Mouse (Mus musculus) limb, embryonic 11.5 days (tissue): ENCODE data around the gene Tiam1. TPM values are rescaled to one million over a fixed set of nuclear protein-coding genes. Genes with fewer than 3 reads are reported as not detected.

ENCODE experiments used
- ATAC-seq: fragments of 200-750 bp; cut with Nextera tagmentation; 2 replicates; pipeline ENCODE4 v1.8.0; 2017; ENCODE audit warnings: low read depth; ENCODE audit not compliant: insufficient number of reproducible peaks, low FRiP score, low TSS enrichment
- DNase-seq: peaks from one replicate; pipeline ENCODE4 v3.0.0-alpha.2; 2015; ENCODE audit warnings: low spot score
- H3K27ac ChIP-seq: fragments of 300-500 bp; sonication (generic); replicated peaks from 2 replicates; pipeline ENCODE4 v1.5.1; 2014; ENCODE audit warnings: low read depth, mild to moderate bottlenecking, low read length
- H3K27me3 ChIP-seq: fragments of 300-500 bp; sonication (generic); 2 replicates; pipeline ENCODE4 v1.6.1; 2014; ENCODE audit warnings: mild to moderate bottlenecking, low read length, mixed read lengths; ENCODE audit not compliant: control insufficient read depth, insufficient read depth
- H3K36me3 ChIP-seq: fragments of 300-500 bp; sonication (generic); 2 replicates; pipeline ENCODE4 v1.6.1; 2014; ENCODE audit warnings: mild to moderate bottlenecking, low read length, moderate library complexity, mixed read lengths; ENCODE audit not compliant: control insufficient read depth, insufficient read depth
- H3K4me1 ChIP-seq: fragments of 300-500 bp; sonication (generic); 2 replicates; pipeline ENCODE4 v1.6.1; 2014; ENCODE audit warnings: low read length, mixed read lengths; ENCODE audit not compliant: control insufficient read depth, insufficient read depth
- H3K4me2 ChIP-seq: fragments of 300-500 bp; sonication (generic); 2 replicates; pipeline ENCODE4 v1.6.1; 2014; ENCODE audit warnings: low read depth, mild to moderate bottlenecking, moderate library complexity; ENCODE audit not compliant: severe bottlenecking
- H3K4me3 ChIP-seq: fragments of 300-500 bp; sonication (generic); 2 replicates; pipeline ENCODE4 v1.5.1; 2014; ENCODE audit warnings: low read depth, low read length
- H3K9ac ChIP-seq: fragments of 300-500 bp; sonication (generic); 2 replicates; pipeline ENCODE4 v1.6.1; 2014; ENCODE audit warnings: mild to moderate bottlenecking, low read length
- H3K9me3 ChIP-seq: fragments of 300-500 bp; sonication (generic); 2 replicates; pipeline ENCODE4 v1.6.1; 2016; ENCODE audit warnings: low read length; ENCODE audit not compliant: control insufficient read depth
- WGBS: fragments of 180-500 bp; shearing (Covaris S2); extraction: QIAGEN DNeasy Blood & Tissue Kit; methylation state at CpG from one replicate; pipeline ENCODE4 v1.1.7; 2014; 5-methylcytosine and 5-hydroxymethylcytosine counted together
- polyA plus RNA-seq: library from polyadenylated mRNA; unstranded; fragments of >200 nt; fragmentation: Nextera tagmentation; extraction: Ambion mirVana; gene quantifications from 2 replicates; pipeline ENCODE4 v1.2.1, GENCODE M21; 2014

The Tiam1 gene
- polyA plus RNA-seq, 1 experiment from 2014 or later = 53.3 TPM

DNA sequence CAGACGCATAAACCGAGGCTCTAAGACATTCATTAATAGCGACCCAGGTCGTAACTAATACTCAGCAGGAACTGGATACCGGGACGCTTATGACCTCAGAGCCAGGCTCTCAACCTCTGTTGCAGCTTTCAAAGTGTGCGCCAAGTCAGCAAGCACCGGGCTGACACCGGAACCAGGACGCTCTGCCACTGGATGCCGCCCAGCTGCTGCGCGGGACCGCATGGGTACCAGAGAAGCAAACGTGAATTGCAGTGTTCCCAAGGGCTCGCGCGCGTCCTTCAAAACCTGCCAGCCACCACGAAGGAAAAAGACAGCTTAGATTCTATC lies 1.4 kb downstream of the Tiam1 start:
- Histone ChIP-seq H3K4me2 (peak overlapping the region; percentile 92), H3K9me3 (no peaks in the 10 kb centered on the region), H3K27ac (no peak overlapping the region; the same call in 1 of the 2 replicates), H3K4me3 (peak overlapping the region; percentile 69), H3K4me1 (peaks cover 34% of the 10 kb centered on the region), H3K9ac (peak overlapping the region; percentile 93), H3K36me3 (no peaks in the 10 kb centered on the region; the same call in 1 of the 2 replicates), H3K27me3 (no peaks in the 10 kb centered on the region)
- ATAC-seq (no peak), DNase-seq (peak; percentile 61)
- WGBS = under 1% methylated on average over 20 of the region's 20 CpGs

DNA sequence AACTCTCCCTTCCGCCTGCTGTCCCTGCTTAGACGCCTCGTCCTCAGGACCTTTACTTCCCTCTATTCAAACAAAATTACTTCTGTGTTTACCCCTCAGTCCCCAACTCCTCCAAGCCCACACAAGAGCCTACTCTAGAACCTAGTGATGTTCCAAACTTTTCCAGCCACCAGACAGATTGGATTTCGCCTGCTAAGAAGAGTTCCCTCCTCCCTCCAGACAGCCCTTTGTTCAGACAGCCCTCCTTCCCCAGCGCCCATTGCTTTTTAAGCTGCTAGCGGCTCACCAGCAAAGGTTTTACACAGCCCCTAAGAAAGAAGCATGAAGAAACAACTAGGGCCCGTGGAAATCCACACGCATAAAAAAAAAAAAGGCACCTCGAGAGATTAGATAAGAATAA lies 2.0 kb downstream of the Tiam1 start:
- H3K4me2 ChIP-seq = peak overlapping the region; percentile 92
- H3K27me3 ChIP-seq = no peaks in the 10 kb centered on the region
- no peaks in the 10 kb centered on the region; the same call in 1 of the 2 replicates for H3K36me3 ChIP-seq
- no peaks in the 10 kb centered on the region for H3K9me3 ChIP-seq
- H3K27ac ChIP-seq = no peak overlapping the region
- WGBS = 36% methylated on average over 9 of the region's 9 CpGs
- H3K4me3 ChIP-seq = peak overlapping the region; percentile 69
- peak; percentile 47 for DNase-seq
- peaks cover 34% of the 10 kb centered on the region for H3K4me1 ChIP-seq
- H3K9ac ChIP-seq = peak overlapping the region; percentile 93
- ATAC-seq = no peak

DNA sequence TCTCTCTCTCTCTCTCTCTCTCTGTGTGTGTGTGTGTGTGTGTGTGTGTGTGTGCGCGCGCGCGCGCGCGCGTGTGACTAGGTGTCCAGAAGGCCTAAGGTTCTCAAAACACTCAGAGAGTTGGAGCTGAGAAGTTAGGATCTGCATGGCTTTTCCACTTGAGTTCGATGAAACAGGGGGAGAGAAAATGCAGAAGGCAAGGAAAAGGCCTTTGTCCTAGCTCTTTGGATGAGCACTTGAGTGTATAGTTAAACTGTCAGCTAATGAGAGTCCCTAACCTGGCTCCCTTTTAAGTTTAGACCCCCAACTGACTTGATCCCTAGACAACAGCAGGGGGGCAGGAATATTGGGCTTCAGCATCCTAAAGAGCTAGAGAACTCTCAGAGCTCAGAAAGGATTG lies 3.0 kb downstream of the Tiam1 start:
- Histone ChIP-seq H3K9ac (no peak overlapping the region), H3K4me1 (peaks cover 34% of the 10 kb centered on the region)
- DNase-seq = no peak

GRCm38 (mm10) chr16:90139696-90140095 lies 3.9 kb downstream of the Tiam1 start:
- DNase-seq (no peak), ATAC-seq (no peak)
- Histone ChIP-seq H3K27ac (no peak overlapping the region), H3K9me3 (no peaks in the 10 kb centered on the region), H3K36me3 (no peaks in the 10 kb centered on the region; the same call in 1 of the 2 replicates), H3K27me3 (no peaks in the 10 kb centered on the region), H3K4me2 (no peak overlapping the region), H3K4me1 (peaks cover 30% of the 10 kb centered on the region), H3K4me3 (no peak overlapping the region), H3K9ac (peak overlapping the region; percentile 27; the same call in 1 of the 2 replicates)
- WGBS = 57% methylated on average over 9 of the region's 9 CpGs

More for the DNA sequence above, 3.0 kb downstream of the Tiam1 start:
- ATAC-seq = no peak
- H3K4me2 ChIP-seq = peak overlapping the region; percentile 29; the same call in 1 of the 2 replicates
- H3K27ac ChIP-seq = no peak overlapping the region
- no peak overlapping the region for H3K4me3 ChIP-seq
- 78% methylated on average over 10 of the region's 10 CpGs for WGBS
- H3K9me3 ChIP-seq = no peaks in the 10 kb centered on the region
- H3K36me3 ChIP-seq = no peaks in the 10 kb centered on the region; the same call in 1 of the 2 replicates
- no peaks in the 10 kb centered on the region for H3K27me3 ChIP-seq

- H3K9ac ChIP-seq = no peak overlapping the region
- H3K4me1 ChIP-seq = peaks cover 28% of the 10 kb centered on the region
- H3K27me3 ChIP-seq = no peaks in the 10 kb centered on the region
- no peak overlapping the region for H3K27ac ChIP-seq
- H3K36me3 ChIP-seq = no peaks in the 10 kb centered on the region; the same call in 1 of the 2 replicates
- WGBS = 51% methylated on average over 12 of the region's 12 CpGs
- ATAC-seq = no peak
- no peaks in the 10 kb centered on the region for H3K9me3 ChIP-seq
- no peak for DNase-seq
- no peak overlapping the region for H3K4me2 ChIP-seq
- H3K4me3 ChIP-seq = no peak overlapping the region
Observed at GRCm38 (mm10) chr16:90138151-90138550, 5.4 kb downstream of the Tiam1 start.

DNA sequence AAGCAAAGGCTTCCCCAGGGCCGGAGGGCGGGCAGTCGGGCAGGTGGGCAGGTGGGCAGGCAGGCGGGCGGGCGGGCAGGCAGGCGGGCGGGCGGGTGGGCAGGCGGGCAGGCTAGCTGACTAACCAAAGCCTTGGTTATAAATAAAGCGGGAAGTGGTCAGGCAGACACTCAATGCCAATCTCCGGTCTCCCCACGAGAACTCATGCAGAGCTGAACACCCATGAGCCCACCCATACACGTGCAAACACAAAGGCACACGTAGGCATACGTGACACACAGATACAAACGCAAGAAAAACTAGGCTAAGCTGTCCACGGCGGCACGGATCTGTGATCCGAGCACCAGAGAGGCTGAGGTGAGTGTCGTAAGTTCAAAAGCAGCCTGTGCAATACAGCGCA lies 6.4 kb downstream of the Tiam1 start:
- Histone ChIP-seq H3K36me3 (no peaks in the 10 kb centered on the region; the same call in 1 of the 2 replicates), H3K9me3 (no peaks in the 10 kb centered on the region), H3K4me1 (peaks cover 30% of the 10 kb centered on the region), H3K4me3 (no peak overlapping the region), H3K27me3 (no peaks in the 10 kb centered on the region), H3K4me2 (no peak overlapping the region), H3K27ac (no peak overlapping the region), H3K9ac (no peak overlapping the region)
- DNase-seq (no peak), ATAC-seq (no peak)
- 98% methylated on average over 23 of the region's 23 CpGs for WGBS

- WGBS = 97% methylated on average over 3 of the region's 3 CpGs
- Histone ChIP-seq H3K9me3 (no peaks in the 10 kb centered on the region), H3K4me1 (peaks cover 19% of the 10 kb centered on the region), H3K36me3 (no peaks in the 10 kb centered on the region; the same call in 1 of the 2 replicates), H3K27ac (no peak overlapping the region), H3K4me2 (no peak overlapping the region), H3K27me3 (no peaks in the 10 kb centered on the region), H3K9ac (no peak overlapping the region), H3K4me3 (no peak overlapping the region)
- no peak for DNase-seq
- no peak for ATAC-seq
Observed at GRCm38 (mm10) chr16:90135580-90135979, 8.0 kb downstream of the Tiam1 start.

- H3K9ac ChIP-seq = no peak overlapping the region
- H3K36me3 ChIP-seq = no peaks in the 10 kb centered on the region; the same call in 1 of the 2 replicates
- no peak overlapping the region for H3K27ac ChIP-seq
- DNase-seq (no peak), ATAC-seq (no peak)
- 87% methylated on average over 7 of the region's 7 CpGs for WGBS
- peaks cover 12% of the 10 kb centered on the region; the same call in 1 of the 2 replicates for H3K4me1 ChIP-seq
- no peaks in the 10 kb centered on the region for H3K9me3 ChIP-seq
- H3K4me2 ChIP-seq = no peak overlapping the region
- no peak overlapping the region for H3K4me3 ChIP-seq
- H3K27me3 ChIP-seq = no peaks in the 10 kb centered on the region
Observed at GRCm38 (mm10) chr16:90134351-90134750, 9.2 kb downstream of the Tiam1 start.

DNA sequence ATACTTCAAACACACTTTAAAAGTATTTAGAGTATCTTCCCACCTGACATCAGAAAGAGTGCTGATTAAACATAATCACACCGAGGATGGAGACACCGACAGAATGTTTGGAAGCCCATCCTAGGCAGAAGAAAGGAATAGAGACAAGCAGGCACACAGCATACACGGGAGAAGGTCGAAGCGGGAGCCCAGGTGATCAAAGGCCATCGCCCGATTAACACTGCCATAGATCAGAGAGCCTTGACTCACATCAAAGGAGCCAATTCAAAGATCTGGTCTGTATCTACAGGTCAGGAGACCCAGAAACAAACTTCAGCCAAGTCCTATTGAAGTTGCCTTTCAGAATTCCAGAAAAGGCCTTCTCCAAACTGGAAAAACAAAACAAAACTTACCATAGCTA lies 10.8 kb downstream of the Tiam1 start:
- no peaks in the 10 kb centered on the region for H3K27me3 ChIP-seq
- no peak overlapping the region for H3K9ac ChIP-seq
- peaks cover 17% of the 10 kb centered on the region for H3K4me1 ChIP-seq
- WGBS = 38% methylated on average over 7 of the region's 7 CpGs
- no peak overlapping the region for H3K4me2 ChIP-seq
- H3K9me3 ChIP-seq = no peaks in the 10 kb centered on the region
- no peak overlapping the region for H3K4me3 ChIP-seq
- no peaks in the 10 kb centered on the region for H3K36me3 ChIP-seq
- no peak for DNase-seq
- no peak for ATAC-seq
- no peak overlapping the region for H3K27ac ChIP-seq
